In genomic region chr9:75410868-75411487, GRCm38 (mm10) we compare ENCODE assay signal across 9 mouse cellular contexts. TPM values are rescaled to one million over a fixed set of nuclear protein-coding genes. Genes with fewer than 3 reads are reported as not detected.
DNase-seq lines count a peak whose midpoint lies in the region; ATAC-seq lines count a peak whose summit lies in the region.
"Had no signal": no experiment of that assay in that cellular context is flagged by ENCODE, and none has a peak within 500 bp of the region (broad histone marks: within the 10 kb centered on the region; RNA-seq: fewer than 3 reads in every experiment).

No protein-coding gene starts in this region.

- no peak for ATAC-seq in heart, embryonic 15.5 days (replicated peaks; ENCODE audit: insufficient number of reproducible peaks, insufficient read depth, low FRiP score, low read depth)
- no peak for ATAC-seq in embryonic facial prominence, embryonic 12.5 days (ENCODE audit: insufficient number of reproducible peaks, insufficient read depth, low FRiP score, low TSS enrichment)
- ATAC-seq in liver, embryonic 15.5 days (ENCODE audit: insufficient read depth): no peak
- no peak for ATAC-seq in granulocyte monocyte progenitor cell, adult 5-6 weeks (replicated peaks; ENCODE audit: poor library complexity, severe bottlenecking)

- no peak for DNase-seq in heart, adult 8-10 months (ENCODE audit: low spot score)
- peak; percentile 19 to 30 for DNase-seq in B cell, adult 2 months
- DNase-seq in urinary bladder, adult 18-20 months (ENCODE audit: low spot score in 2 of 2): no peak
- DNase-seq in layer of hippocampus, adult 9-11 months: no peak
- DNase-seq: lung, adult 2 months had no signal

- no peaks in the 10 kb centered on the region for H3K9me3 ChIP-seq in heart, embryonic 15.5 days (replicated peaks)
- H3K9me3 ChIP-seq in embryonic facial prominence, embryonic 12.5 days: no peaks in the 10 kb centered on the region
- H3K9me3 ChIP-seq in liver, embryonic 15.5 days (replicated peaks): no peaks in the 10 kb centered on the region

- no peaks in the 10 kb centered on the region for H3K36me3 ChIP-seq in heart, embryonic 15.5 days
- H3K36me3 ChIP-seq in embryonic facial prominence, embryonic 12.5 days: no peaks in the 10 kb centered on the region
- H3K36me3 ChIP-seq in liver, embryonic 15.5 days (replicated peaks): no peaks in the 10 kb centered on the region

- peaks cover 37% of the 10 kb centered on the region for H3K4me1 ChIP-seq in heart, embryonic 15.5 days (replicated peaks)
- peaks cover 18% of the 10 kb centered on the region for H3K4me1 ChIP-seq in embryonic facial prominence, embryonic 12.5 days
- peaks cover 40% of the 10 kb centered on the region for H3K4me1 ChIP-seq in liver, embryonic 15.5 days (replicated peaks)

- 83% methylated on average over 6 of the region's 6 CpGs for WGBS in heart, embryonic 15.5 days
- WGBS in embryonic facial prominence, embryonic 12.5 days: 75% methylated on average over 6 of the region's 6 CpGs
- WGBS in liver, embryonic 15.5 days (ENCODE audit: insufficient replicate concordance): 37% methylated on average over 6 of the region's 6 CpGs

- H3K9ac ChIP-seq in heart, embryonic 15.5 days: no peak overlapping the region
- no peak overlapping the region for H3K9ac ChIP-seq in embryonic facial prominence, embryonic 12.5 days
- H3K9ac ChIP-seq in liver, embryonic 15.5 days: no peak overlapping the region

- H3K4me3 ChIP-seq in heart, embryonic 15.5 days: peak overlapping the region; percentile 80; the same call in 1 of the 2 replicates
- no peak overlapping the region for H3K4me3 ChIP-seq in embryonic facial prominence, embryonic 12.5 days
- peak overlapping the region; percentile 92; the same call in 1 of the 2 replicates for H3K4me3 ChIP-seq in liver, embryonic 15.5 days (replicated peaks)

- H3K4me2 ChIP-seq in heart, embryonic 15.5 days: peak overlapping the region; percentile 87; the same call in 1 of the 2 replicates
- H3K4me2 ChIP-seq in embryonic facial prominence, embryonic 12.5 days (replicated peaks): peak overlapping the region; percentile 72; the same call in 1 of the 2 replicates
- H3K4me2 ChIP-seq in liver, embryonic 15.5 days: peak overlapping the region; percentile 85; the same call in 1 of the 2 replicates

- peak overlapping the region; percentile 99 for H3K27ac ChIP-seq in heart, embryonic 15.5 days
- H3K27ac ChIP-seq in embryonic facial prominence, embryonic 12.5 days: no peak overlapping the region
- H3K27ac ChIP-seq in liver, embryonic 15.5 days (replicated peaks): 0 out of 2 replicates have a peak overlapping the region, but pooled peaks have one; percentile 96

- H3K27me3 ChIP-seq in heart, embryonic 15.5 days: no peaks in the 10 kb centered on the region
- H3K27me3 ChIP-seq in embryonic facial prominence, embryonic 12.5 days: no peaks in the 10 kb centered on the region
- no peaks in the 10 kb centered on the region for H3K27me3 ChIP-seq in liver, embryonic 15.5 days

RNA-seq across cellular contexts. Expression of gene Mapk6, which starts 1.2 kb away (rescaled TPM):
- polyA plus RNA-seq in heart, embryonic 15.5 days (2015; fragmentation: Nextera tagmentation; extraction: Ambion mirVana): 36.4 and 42.3 TPM in 2 replicates
- total RNA-seq in heart, adult 8-10 months (2022): 10 to 100 TPM; 21.8 to 25.3 (median 22.6) TPM
- polyA plus RNA-seq in embryonic facial prominence, embryonic 12.5 days (2016; fragmentation: Nextera tagmentation; extraction: Ambion mirVana): 97.1 and 100 TPM in 2 replicates
- polyA plus RNA-seq in liver, embryonic 15.5 days (2015; fragmentation: Nextera tagmentation; extraction: Ambion mirVana): 15.4 and 16.8 TPM in 2 replicates
- total RNA-seq in granulocyte monocyte progenitor cell, adult 5-6 weeks (2014; fragmentation: Nextera tagmentation): 42.4 and 47.8 TPM in 2 replicates
- total RNA-seq in granulocyte monocyte progenitor cell, adult 5-6 weeks (2017): 59.2 and 71.6 TPM in 2 replicates

RNA-seq across cellular contexts. Expression of gene Leo1, which starts 30.3 kb away (rescaled TPM):
- polyA plus RNA-seq in heart, embryonic 15.5 days (2015; fragmentation: Nextera tagmentation; extraction: Ambion mirVana): 27.1 and 27.7 TPM in 2 replicates
- 10 to 100 TPM in 3 of 4 experiments, 1 to 10 TPM in 1; 8.9 to 14.0 (median 12.8) TPM for total RNA-seq in heart, adult 8-10 months (2022)
- polyA plus RNA-seq in embryonic facial prominence, embryonic 12.5 days (2016; fragmentation: Nextera tagmentation; extraction: Ambion mirVana): 52.7 and 53.5 TPM in 2 replicates
- 12.7 and 13.1 TPM in 2 replicates for polyA plus RNA-seq in liver, embryonic 15.5 days (2015; fragmentation: Nextera tagmentation; extraction: Ambion mirVana)
- 23.2 and 24.2 TPM in 2 replicates for total RNA-seq in granulocyte monocyte progenitor cell, adult 5-6 weeks (2014; fragmentation: Nextera tagmentation)
- total RNA-seq in granulocyte monocyte progenitor cell, adult 5-6 weeks (2017): 38.9 and 42.7 TPM in 2 replicates

Comparison
In these comparisons a context has a peak if more than half of its experiments do, and no peak if none do; other contexts are left out.
1. DNase-seq: peak in B cell, adult 2 months (2 of 2); none in heart, adult 8-10 months (single experiment), urinary bladder, adult 18-20 months (0 of 2) and layer of hippocampus, adult 9-11 months (single experiment).
2. Peak in every context shown above with its lines, with median percentiles within 50 percentile points of each other: H3K4me2 ChIP-seq.